Mouse (Mus musculus) liver, embryonic 13.5 days (tissue): ENCODE results near the gene Prr7. TPM values are rescaled to one million over a fixed set of nuclear protein-coding genes. Genes with fewer than 3 reads are reported as not detected.
"Not testable (repeated sequence)": the region's sequence is repeated elsewhere in the genome, so short reads cannot be mapped to it uniquely, and the experiment has no call there.

Source experiments
- ATAC-seq: fragments of 200-750 bp; cut with Nextera tagmentation; 2 replicates; pipeline ENCODE4 v1.8.0; 2017; ENCODE audit warnings: low read depth, mild to moderate bottlenecking, moderate number of reproducible peaks, moderate library complexity
- DNase-seq: peaks from one replicate; pipeline ENCODE4 v3.0.0; 2022
- H3K27ac ChIP-seq: fragments of 300-500 bp; sonication (generic); 2 replicates; pipeline ENCODE4 v1.5.1; 2015; ENCODE audit warnings: moderate library complexity, mild to moderate bottlenecking, inconsistent platforms
- H3K27me3 ChIP-seq: fragments of 300-500 bp; sonication (generic); 2 replicates; pipeline ENCODE4 v1.6.1; 2015; ENCODE audit warnings: mild to moderate bottlenecking, inconsistent platforms
- H3K36me3 ChIP-seq: fragments of 300-500 bp; sonication (generic); 2 replicates; pipeline ENCODE4 v1.6.1; 2015; ENCODE audit warnings: mild to moderate bottlenecking, inconsistent platforms
- H3K4me1 ChIP-seq: fragments of 300-500 bp; sonication (generic); replicated peaks from 2 replicates; pipeline ENCODE4 v1.6.1; 2015; ENCODE audit warnings: inconsistent platforms
- H3K4me2 ChIP-seq: fragments of 300-500 bp; sonication (generic); 2 replicates; pipeline ENCODE4 v1.6.1; 2015; ENCODE audit warnings: inconsistent platforms, mild to moderate bottlenecking, moderate library complexity
- H3K4me3 ChIP-seq: fragments of 300-500 bp; sonication (generic); replicated peaks from 2 replicates; pipeline ENCODE4 v1.5.1; 2015; ENCODE audit warnings: mild to moderate bottlenecking, inconsistent platforms
- H3K9ac ChIP-seq: fragments of 300-500 bp; sonication (generic); 2 replicates; pipeline ENCODE4 v1.6.1; 2015; ENCODE audit warnings: mild to moderate bottlenecking, inconsistent platforms
- H3K9me3 ChIP-seq: fragments of 300-500 bp; sonication (generic); replicated peaks from 2 replicates; pipeline ENCODE4 v1.6.1; 2016; ENCODE audit warnings: inconsistent platforms
- WGBS: fragments of 180-500 bp; shearing (Covaris S2); methylation state at CpG from one replicate; pipeline ENCODE4 v1.1.7; 2015; ENCODE audit not compliant: insufficient replicate concordance; 5-methylcytosine and 5-hydroxymethylcytosine counted together
- polyA plus RNA-seq: library from polyadenylated mRNA; unstranded; fragments of >200 nt; fragmentation: Nextera tagmentation; extraction: Ambion mirVana; gene quantifications from 2 replicates; pipeline ENCODE4 v1.2.1, GENCODE M21; 2015

Gene Prr7
- polyA plus RNA-seq, 1 experiment from 2014 or later = not detected

GRCm38 (mm10) chr13:55431889-55432685 is 32.0 kb upstream of the Prr7 start:
- Histone ChIP-seq H3K4me3 (no peak overlapping the region), H3K9ac (no peak overlapping the region), H3K27ac (no peak overlapping the region), H3K9me3 (no peaks in the 10 kb centered on the region), H3K4me1 (peaks cover 4% of the 10 kb centered on the region), H3K4me2 (no peak overlapping the region), H3K27me3 (no peaks in the 10 kb centered on the region), H3K36me3 (no peaks in the 10 kb centered on the region)
- 28% methylated on average over 10 of the region's 10 CpGs for WGBS
- DNase-seq = no peak
- no peak for ATAC-seq

- not testable (repeated sequence) for DNase-seq, ATAC-seq, H3K27me3 ChIP-seq, H3K27ac ChIP-seq, H3K36me3 ChIP-seq, H3K9me3 ChIP-seq, H3K9ac ChIP-seq, H3K4me2 ChIP-seq, H3K4me1 ChIP-seq, H3K4me3 ChIP-seq
- 54% methylated on average over 15 of the region's 15 CpGs for WGBS
Observed at GRCm38 (mm10) chr13:55437111-55437629, 26.9 kb upstream of the Prr7 start.

GRCm38 (mm10) chr13:55443799-55444285 is 20.2 kb upstream of the Prr7 start:
- WGBS = 36% methylated on average over 9 of the region's 9 CpGs
- ATAC-seq = no peak
- H3K9ac ChIP-seq = peak overlapping the region; percentile 60
- peaks cover 45% of the 10 kb centered on the region for H3K4me1 ChIP-seq
- H3K27ac ChIP-seq = peak overlapping the region; percentile 97
- no peaks in the 10 kb centered on the region for H3K27me3 ChIP-seq
- DNase-seq = no peak
- peak overlapping the region; percentile 84 for H3K4me3 ChIP-seq
- H3K9me3 ChIP-seq = no peaks in the 10 kb centered on the region
- H3K4me2 ChIP-seq = peak overlapping the region; percentile 88
- peaks cover 5% of the 10 kb centered on the region; the same call in 1 of the 2 replicates for H3K36me3 ChIP-seq

GRCm38 (mm10) chr13:55444286-55444936 is 19.7 kb upstream of the Prr7 start:
- H3K27me3 ChIP-seq = no peaks in the 10 kb centered on the region
- peak overlapping the region; percentile 84 for H3K4me3 ChIP-seq
- peak overlapping the region; percentile 97 for H3K27ac ChIP-seq
- peak overlapping the region; percentile 88 for H3K4me2 ChIP-seq
- peaks cover 51% of the 10 kb centered on the region for H3K4me1 ChIP-seq
- no peaks in the 10 kb centered on the region for H3K9me3 ChIP-seq
- WGBS = 1% methylated on average over 33 of the region's 33 CpGs
- peaks cover 11% of the 10 kb centered on the region for H3K36me3 ChIP-seq
- peak overlapping the region; percentile 60 for H3K9ac ChIP-seq
- ATAC-seq (peak; percentile 42), DNase-seq (no peak)

- H3K27me3 ChIP-seq = no peaks in the 10 kb centered on the region
- peak within 1 kb of the TSS; percentile 97 for H3K27ac ChIP-seq
- H3K9me3 ChIP-seq = no peaks in the 10 kb centered on the region
- ATAC-seq (peak; percentile 90), DNase-seq (peak; percentile 99)
- H3K4me3 ChIP-seq = peak within 1 kb of the TSS; percentile 84
- peak within 1 kb of the TSS; percentile 88 for H3K4me2 ChIP-seq
- peak within 1 kb of the TSS; percentile 95 for H3K9ac ChIP-seq
- 1% methylated on average over 34 of the region's 35 CpGs for WGBS
- H3K36me3 ChIP-seq = peaks cover 16% of the 10 kb centered on the region
- peaks cover 56% of the 10 kb centered on the region for H3K4me1 ChIP-seq
Observed at GRCm38 (mm10) chr13:55444937-55445315, 19.1 kb upstream of the Prr7 start, which contains the start of gene Grk6. TSS of gene Grk6 (plus strand) at chr13:55445072.

GRCm38 (mm10) chr13:55445361-55446091 is 18.5 kb upstream of the Prr7 start:
- H3K4me2 ChIP-seq = peak overlapping the region; percentile 88
- under 1% methylated on average over 66 of the region's 66 CpGs for WGBS
- peak overlapping the region; percentile 95 for H3K9ac ChIP-seq
- H3K27me3 ChIP-seq = no peaks in the 10 kb centered on the region
- H3K9me3 ChIP-seq = no peaks in the 10 kb centered on the region
- peaks cover 58% of the 10 kb centered on the region for H3K4me1 ChIP-seq
- peak overlapping the region; percentile 97 for H3K27ac ChIP-seq
- peaks cover 22% of the 10 kb centered on the region for H3K36me3 ChIP-seq
- no peak for ATAC-seq
- peak; percentile 27 for DNase-seq
- H3K4me3 ChIP-seq = peak overlapping the region; percentile 84

- Histone ChIP-seq H3K9me3 (no peaks in the 10 kb centered on the region), H3K4me2 (peak overlapping the region; percentile 88), H3K4me3 (peak overlapping the region; percentile 84), H3K9ac (peak overlapping the region; percentile 95), H3K27ac (peak overlapping the region; percentile 97), H3K27me3 (no peaks in the 10 kb centered on the region), H3K4me1 (peaks cover 65% of the 10 kb centered on the region), H3K36me3 (peaks cover 33% of the 10 kb centered on the region)
- DNase-seq (peak; percentile 81), ATAC-seq (peak; percentile 70)
- 40% methylated on average over 6 of the region's 6 CpGs for WGBS
Observed at GRCm38 (mm10) chr13:55446483-55447105, 17.5 kb upstream of the Prr7 start.

- peak overlapping the region; percentile 88 for H3K4me2 ChIP-seq
- WGBS = 7% methylated on average over 3 of the region's 3 CpGs
- peaks cover 65% of the 10 kb centered on the region for H3K4me1 ChIP-seq
- H3K27me3 ChIP-seq = no peaks in the 10 kb centered on the region
- H3K4me3 ChIP-seq = peak overlapping the region; percentile 84
- no peak for ATAC-seq
- H3K36me3 ChIP-seq = peaks cover 42% of the 10 kb centered on the region
- peak overlapping the region; percentile 95 for H3K9ac ChIP-seq
- DNase-seq = no peak
- no peaks in the 10 kb centered on the region for H3K9me3 ChIP-seq
- peak overlapping the region; percentile 97 for H3K27ac ChIP-seq
Observed at GRCm38 (mm10) chr13:55447543-55447943, 16.5 kb upstream of the Prr7 start.

- no peaks in the 10 kb centered on the region for H3K9me3 ChIP-seq
- no peak for ATAC-seq
- peaks cover 48% of the 10 kb centered on the region for H3K36me3 ChIP-seq
- peak overlapping the region; percentile 84; the same call in 1 of the 2 replicates for H3K4me3 ChIP-seq
- peaks cover 65% of the 10 kb centered on the region for H3K4me1 ChIP-seq
- DNase-seq = no peak
- no peaks in the 10 kb centered on the region for H3K27me3 ChIP-seq
- peak overlapping the region; percentile 95; the same call in 1 of the 2 replicates for H3K9ac ChIP-seq
- 88% methylated on average over 5 of the region's 5 CpGs for WGBS
- 0 out of 2 replicates have a peak overlapping the region, but pooled peaks have one; percentile 97 for H3K27ac ChIP-seq
- peak overlapping the region; percentile 88 for H3K4me2 ChIP-seq
Observed at GRCm38 (mm10) chr13:55448131-55448530, 15.9 kb upstream of the Prr7 start.

- H3K4me2 ChIP-seq = no peak overlapping the region
- 82% methylated on average over 9 of the region's 9 CpGs for WGBS
Observed at GRCm38 (mm10) chr13:55449205-55449604, 14.9 kb upstream of the Prr7 start.

More at GRCm38 (mm10) chr13:55449205-55449604, 14.9 kb upstream of the Prr7 start:
- peak overlapping the region; percentile 26 for H3K27ac ChIP-seq
- H3K9ac ChIP-seq = 0 out of 2 replicates have a peak overlapping the region, but pooled peaks have one; percentile 14
- DNase-seq = no peak
- H3K4me3 ChIP-seq = no peak overlapping the region
- H3K27me3 ChIP-seq = no peaks in the 10 kb centered on the region
- H3K4me1 ChIP-seq = peaks cover 56% of the 10 kb centered on the region
- no peaks in the 10 kb centered on the region for H3K9me3 ChIP-seq
- peaks cover 59% of the 10 kb centered on the region for H3K36me3 ChIP-seq
- ATAC-seq = no peak
